Mouse (Mus musculus) 3134 (cell line): Measurements from ENCODE around the gene Depdc1b.

ENCODE experiments used
- DNase-seq: peaks from one replicate; pipeline ENCODE4 v3.0.0-alpha.2; 2011; ENCODE audit warnings: low spot score; ENCODE audit not compliant: insufficient read length; ENCODE audit errors: extremely low read depth

Depdc1b gene

DNA sequence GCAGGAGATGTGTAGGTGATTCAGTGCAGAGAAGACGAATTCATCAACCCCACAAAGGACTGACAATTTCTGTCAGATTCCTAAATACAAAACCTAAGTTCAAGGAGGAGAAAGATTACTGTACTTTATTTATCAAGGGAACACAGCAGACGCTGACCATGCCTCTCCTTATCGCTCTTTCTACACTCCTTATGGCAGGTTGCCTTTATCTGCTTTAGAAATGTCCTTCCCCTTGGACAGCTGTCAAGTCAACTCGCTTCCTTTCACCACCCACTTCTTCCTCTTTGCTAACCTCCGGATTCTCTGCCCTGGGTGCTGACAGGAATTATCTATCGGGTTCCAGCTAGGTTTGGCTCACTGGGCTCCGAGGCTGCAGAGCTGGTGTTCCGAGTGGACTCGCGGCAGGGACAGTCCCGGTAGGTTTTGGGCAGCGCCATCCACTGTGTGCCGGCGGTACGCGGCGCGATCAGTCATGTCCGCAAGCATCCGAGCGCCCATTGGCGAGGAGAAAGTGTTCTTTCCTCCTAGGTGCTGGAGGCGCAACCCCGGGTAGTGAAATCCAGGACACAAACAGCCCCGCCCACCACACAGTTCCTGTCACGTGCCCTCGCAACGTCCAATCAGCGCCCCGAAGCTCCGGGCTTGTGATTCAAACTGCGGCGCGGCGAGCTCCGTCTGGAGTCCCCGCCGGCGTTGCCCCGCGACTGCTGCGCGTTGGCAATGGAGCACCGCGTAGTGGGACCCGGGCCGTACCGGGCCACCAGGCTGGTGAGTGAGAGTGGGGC lies at the start of gene Depdc1b:
TSS of gene Depdc1b (plus strand) at position 631 of the 785 bp plus-strand sequence.
- DNase-seq: peak; percentile 93

DNA sequence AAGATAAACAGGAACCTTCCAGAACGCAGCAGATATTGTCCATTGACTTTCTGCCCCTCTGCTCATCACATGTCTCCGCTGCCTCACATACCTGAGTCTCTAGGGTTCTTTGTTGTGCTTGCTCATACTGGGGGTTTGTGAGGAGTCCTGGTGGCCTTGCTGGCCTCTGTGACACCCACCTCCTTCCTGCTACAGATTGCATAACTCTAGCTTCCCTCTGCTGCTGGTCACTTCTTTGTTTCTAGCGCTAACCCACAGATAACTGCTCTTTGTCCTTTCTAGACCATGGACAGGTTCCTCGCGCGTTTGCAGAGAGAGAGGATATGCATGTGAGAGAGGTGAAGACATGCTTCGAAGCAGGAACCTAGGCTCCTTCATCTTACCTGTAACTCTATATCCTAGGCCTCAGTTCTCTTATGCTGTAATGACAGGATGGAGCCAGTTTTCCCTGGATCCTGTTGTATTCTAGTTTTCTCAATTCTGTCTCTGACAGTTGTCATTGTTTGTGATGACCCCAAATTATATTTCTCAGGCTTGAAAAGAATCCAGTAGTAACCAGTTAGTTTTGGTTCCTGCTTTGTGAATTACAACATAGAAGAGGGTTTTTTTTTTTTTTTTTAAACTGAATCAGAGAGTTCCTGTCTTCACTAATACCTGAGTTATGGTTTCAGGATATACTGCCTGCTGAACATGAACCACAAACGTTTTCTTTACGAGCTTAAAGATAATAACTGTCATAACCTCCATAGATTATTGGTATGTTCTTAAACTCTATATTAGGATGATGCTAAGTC lies 48.1 kb upstream of the Depdc1b start:
- DNase-seq: no peak

DNA sequence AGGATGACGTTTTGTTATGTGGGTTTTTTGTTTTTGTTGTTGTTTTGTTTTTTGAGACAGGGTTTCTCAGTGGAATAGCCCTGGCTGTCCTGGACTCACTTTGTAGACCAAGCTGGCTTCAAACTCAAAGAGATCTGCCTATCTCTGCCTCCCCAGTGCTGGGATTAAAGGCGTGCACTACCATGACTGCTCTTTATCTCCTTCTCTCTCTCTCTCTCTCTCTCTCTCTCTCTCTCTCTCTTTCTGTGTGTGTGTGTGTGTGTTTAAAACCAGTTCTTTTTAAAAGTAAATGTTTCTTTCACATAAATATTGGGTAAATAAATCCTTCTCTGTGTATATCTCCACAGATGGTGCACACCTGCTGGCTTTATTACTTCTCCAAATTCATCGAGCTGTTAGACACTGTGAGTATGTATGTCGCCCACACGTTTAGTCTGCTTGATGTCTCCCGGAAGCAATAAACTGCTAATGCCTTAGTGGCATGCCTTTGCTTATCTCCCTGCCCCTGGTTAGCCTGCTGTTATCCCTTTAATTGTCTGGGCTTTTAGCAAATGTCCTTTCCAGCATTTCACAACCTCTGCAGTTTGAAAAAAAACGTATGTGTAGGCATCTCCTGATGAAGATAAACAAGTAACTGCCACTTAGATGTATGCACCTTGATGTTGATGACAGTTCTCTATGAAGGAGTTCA lies 44.5 kb upstream of the Depdc1b start:
- DNase-seq: no peak

DNA sequence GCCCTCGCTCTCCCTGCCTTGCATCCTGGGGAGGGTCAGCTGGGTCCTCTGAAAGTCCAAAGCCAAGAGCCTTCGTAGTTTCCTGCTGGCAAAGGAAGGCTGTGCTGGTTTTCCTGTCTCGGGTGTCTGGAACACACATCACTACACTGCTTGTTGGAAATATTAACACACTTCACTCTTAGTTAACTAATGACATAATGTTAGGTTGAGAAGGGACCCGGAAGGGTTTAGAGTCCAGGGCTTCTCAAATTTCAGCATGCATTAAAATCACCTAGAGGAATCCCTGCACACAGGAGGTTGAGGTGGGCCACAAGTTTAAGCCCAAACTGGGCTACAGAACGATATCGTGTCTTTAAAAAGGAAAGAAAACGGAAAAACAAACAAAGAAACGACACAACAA lies 43.8 kb upstream of the Depdc1b start:
- DNase-seq: no peak

DNA sequence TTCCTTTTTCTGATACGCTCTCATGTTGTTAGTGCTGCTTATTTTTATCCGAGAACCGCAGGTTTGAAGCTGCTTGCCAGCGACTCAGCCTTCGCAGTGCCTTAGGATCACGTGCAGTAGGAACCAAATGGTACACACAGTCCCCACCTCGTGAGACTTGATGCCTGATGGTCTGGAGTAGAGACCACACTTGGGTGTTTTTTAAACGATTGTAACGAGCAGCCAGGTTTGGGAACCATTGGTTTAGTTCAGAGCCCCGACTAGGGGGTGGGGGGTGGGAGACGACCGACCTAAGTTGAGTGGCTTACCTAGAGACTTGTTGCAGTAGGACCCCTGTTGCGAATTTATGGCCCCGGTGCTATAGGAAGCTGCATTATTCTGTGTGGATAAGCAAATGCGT lies 43.1 kb upstream of the Depdc1b start:
- DNase-seq: no peak

DNA sequence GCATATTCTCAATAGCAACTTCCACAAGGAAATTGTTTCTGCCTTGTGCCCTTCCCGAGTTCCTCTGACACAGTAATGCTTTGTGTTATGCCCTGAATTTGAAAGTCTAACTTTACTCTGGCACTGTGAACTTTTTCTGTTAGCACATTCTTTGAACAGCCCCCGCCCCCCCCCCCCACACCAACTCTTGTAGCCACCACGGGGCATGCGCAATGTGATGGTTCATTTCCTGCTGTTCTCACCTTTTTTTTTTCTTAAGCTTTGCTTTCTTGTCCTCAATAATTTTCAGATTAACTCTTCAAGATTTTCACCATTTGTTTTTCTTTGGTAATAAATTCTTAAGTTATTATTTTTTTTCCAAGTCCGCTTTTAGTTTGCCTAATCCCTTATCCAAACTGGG lies 42.7 kb upstream of the Depdc1b start:
- DNase-seq: no peak

DNA sequence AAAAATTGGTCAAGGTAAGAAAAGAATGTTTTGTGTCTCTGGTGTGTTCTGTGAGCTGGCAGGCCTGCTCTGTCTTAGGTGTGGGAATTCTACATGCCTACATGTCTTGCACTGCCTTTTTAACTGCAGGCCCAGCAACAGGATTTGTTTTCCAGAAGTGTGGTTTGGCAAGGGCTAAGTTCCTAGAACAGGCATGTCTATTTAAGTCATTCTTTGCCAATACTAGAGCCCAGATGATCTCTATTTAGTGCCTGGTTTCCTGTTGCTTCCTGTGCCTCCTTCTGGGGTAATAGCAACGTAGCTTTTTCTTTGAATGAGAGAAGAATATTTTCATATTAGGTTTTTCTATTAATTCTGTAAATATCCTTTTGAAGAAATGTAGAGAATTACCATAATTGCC lies 39.6 kb upstream of the Depdc1b start:
- DNase-seq: no peak

DNA sequence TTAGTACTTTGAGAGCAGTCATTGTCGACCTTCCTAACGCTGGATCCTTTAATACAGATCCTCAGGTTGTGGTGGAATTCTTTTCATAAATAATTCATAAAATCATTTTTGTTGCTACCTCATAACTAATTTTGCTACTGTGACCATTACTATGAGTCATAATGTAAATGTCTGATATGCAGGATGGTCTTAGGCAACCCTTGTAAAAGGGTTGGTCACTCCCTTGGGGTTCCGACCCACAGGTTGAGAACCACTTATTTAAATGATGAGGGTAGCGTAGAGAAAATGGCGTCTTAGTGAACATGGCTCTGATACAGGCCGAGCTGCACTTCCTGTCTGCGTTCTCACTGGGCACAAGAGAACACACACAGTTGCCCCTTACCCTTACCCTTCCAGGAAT lies 38.8 kb upstream of the Depdc1b start:
- no peak for DNase-seq

DNA sequence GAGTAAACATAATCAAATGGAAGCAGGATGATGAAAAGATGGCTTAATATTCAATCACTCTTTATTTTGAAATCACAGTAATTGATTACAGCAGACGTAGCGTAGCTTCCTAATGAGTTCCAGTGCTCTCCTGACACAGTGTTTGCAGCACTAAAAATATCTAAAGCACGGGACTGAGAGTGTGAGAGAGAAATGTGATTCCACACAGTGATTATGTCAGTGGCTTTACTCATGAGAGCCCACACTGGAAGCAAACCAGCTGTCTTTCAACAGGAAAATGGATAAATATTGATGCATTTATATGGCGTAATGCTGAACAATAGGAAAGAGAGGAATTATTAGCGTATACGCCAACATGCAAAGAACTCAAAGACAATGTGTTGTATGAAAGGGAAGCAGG lies 37.5 kb upstream of the Depdc1b start:
- DNase-seq: no peak

DNA sequence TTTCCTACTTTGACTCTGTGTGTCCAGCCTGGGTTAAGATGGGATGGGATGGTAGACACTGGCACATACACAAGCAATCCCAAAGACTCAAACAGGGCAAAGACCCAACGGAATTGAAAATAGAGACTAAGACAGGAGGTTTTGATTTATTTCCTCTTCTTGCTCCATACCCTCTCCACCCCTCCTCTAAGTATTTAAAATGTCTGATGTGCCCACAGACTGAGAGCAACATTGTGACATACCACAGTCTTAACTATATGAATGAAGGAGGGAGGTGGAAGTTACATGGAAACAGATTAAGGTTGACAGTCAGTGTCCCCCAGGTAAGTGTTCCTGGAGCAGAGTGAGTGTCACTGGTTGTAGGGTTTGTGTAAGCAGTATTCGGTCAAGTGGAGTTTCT lies 31.8 kb upstream of the Depdc1b start:
- DNase-seq: no peak

DNA sequence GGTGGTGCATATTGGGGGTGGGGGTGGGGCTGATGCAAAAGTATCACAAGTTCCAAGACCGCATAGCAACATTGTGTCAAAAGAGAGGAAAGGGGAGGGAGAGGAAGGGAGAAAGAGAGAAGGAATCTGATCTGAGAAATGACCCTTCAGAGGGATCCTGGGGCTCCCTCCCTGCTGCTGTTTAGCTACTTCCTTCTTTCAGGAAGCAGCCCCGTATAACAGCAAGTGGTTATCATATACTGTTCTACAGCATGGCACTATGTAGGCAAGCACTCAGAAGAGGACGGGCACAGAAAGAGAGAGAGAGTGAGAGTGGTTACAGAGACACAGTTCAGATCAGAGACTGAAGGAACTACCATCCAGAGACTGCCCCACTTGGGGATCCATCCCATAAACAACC lies 28.2 kb upstream of the Depdc1b start:
- no peak for DNase-seq

DNA sequence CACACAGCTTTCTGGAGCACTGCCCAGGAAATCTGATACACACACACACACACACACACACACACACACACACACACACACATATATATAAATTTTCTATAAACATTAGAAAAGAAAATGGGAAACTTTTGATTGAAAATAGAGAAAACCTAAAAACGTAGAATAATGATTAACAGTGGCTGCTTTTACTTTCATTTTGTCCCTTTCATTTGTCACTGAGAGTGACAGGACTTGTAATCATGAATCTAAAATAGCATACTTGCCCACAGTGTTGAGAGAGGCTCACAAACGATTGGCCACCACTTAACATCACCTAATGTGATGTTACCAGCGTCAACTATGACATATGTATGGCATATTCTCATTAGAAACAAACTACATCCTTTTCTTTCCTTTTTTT lies 26.7 kb upstream of the Depdc1b start:
- no peak for DNase-seq

DNA sequence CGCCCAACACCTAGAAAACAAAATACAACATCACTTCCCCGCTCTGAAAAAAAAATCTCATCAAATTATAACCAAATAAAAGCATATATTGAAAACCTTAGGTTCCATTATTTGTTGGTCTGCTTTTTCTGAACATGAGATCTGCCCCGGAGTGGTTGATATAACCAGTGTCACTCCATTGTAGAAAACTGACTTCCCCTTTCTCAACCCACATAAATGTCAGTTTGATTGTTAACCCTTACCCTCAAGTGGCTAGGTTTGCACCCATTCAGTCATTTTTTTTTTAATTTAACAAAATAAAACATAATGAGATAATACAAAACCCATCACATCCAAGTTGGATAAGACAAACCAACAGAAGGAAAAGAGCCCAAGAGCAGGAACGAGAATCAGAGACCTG lies 25.8 kb upstream of the Depdc1b start:
- no peak for DNase-seq

DNA sequence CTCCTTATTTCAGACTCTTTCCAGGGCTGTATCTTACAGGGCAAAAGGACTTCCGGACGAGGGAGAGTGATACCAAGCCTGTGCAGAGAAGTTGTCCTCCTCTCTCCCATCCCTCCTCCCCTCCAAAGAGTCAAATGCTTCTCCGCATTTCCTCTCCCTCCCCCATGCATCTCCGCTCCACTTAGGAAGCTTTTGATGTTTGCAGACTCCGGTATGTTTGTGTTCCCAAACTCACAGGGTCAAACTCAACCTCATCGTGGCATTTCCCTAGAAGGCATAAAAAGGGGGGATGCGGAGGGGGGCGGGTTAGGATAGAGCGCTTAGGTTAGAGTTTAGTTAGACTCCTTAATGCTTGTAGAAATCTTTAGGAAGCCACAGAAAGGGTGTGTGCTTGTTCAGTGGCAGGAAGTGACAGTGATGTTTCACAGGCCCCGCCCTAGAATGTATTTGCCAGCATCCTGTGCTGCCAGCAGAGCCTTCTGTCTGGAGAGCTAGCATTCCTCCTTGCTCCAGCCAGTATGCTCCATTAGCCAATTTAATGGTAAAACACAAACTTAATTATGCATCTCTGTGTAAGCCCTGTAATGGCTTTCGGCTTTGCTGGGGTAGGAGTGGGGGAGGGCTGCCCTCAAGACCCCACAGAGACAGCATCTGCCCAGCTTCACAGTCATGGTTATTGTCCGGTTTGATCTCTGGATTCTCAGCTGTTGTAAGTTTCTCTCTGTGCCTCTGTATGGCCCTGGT lies 18.6 kb upstream of the Depdc1b start:
- DNase-seq: no peak

DNA sequence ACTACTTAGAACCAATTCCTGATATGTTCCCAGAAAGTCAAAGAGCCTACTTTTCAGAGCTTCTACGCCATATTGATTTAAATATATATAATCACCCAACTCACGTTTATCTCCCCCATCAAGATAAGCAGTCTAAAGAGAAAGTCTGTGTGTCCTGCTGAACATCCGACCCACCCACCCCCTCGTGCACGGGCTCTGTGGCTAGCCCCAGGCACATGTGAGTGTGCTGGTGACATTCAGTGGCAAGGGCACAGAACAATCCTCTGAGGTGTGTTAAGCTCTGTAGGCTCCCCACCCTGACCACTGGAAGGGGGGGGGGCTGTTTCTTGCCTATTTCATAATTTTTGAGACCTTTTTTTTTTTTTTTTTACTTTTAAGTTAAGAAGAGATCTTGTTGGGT lies 17.9 kb upstream of the Depdc1b start:
- DNase-seq: no peak

DNA sequence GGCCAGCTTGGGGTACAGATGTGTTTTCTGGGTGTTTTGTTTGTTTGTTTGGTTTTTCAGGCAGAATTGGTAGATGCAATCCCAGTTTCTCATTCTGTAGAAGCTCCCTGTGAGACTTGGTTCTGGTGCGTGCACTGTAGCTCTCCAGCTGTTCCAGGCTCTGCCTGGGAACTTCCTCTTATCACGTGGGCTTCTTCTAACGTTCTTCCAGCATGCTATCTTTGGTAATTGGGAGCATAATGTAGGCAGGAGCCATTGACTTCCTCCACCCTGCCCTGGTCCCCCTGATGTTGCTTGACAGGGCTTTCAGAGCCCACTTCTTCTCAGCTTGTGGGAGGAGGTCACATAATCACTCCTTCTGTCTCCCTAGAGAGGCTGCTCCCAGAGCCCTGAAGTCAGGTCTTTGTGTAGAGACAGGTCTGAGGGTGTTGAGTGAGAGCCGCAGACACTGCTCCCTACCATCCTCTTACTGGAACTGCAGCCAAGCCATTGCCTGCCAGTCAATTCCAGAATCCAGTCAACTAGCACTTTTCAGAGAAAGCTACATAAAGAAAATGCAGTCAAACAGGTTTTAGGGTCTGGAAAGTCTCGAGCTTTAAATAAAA lies 15.7 kb upstream of the Depdc1b start:
- DNase-seq: no peak

DNA sequence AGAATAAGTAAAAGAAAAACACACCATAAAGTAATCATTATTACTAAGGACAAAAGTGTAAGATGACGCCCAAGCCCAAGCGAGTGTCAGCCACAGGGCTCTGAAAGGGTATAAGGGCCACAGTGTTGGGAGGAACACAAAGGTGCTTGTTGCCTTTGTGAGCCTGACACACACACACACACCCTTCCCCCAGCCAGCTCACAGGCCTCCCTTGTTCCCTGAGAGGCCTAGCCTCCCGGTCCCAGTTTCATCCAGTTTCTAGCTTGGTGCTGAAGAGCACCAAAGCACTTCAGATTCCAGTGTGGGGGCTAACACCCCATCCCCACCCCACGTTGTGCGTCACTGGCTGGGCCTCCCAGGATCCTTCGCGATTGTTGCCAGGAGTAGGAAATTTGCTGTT lies 14.7 kb upstream of the Depdc1b start:
- DNase-seq: no peak

DNA sequence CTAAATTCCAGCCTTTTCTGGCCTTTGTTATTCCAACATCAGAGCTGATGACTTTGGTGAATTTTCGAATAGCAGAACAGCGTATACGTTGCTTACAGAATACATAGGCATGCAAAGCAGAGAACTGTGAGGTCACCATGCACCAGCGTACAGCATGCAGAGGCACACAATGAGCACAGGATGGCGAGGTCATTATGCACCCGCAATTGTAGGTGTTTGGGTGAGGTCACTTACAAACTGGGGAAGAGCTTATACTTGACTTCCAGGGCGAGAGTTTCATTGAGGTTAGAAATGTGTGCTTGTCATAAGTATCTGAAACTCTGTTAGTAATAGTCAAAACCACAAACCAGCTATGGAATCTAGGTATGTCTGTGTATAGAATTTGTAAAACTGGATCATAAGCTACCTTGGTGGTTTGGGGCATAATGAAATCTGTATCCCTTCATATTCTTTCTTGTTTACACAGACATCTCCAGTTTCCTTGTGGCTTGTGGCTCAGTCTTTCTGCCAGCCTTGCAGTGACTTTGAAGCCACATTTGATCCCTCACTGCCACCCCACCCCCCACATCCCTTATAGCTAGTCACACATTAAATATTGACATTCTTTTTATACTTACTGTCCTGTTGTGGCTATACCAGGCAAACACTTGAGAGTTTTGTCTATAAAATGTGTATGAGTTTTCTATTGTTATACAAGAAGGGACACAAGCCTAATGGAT lies 13.0 kb upstream of the Depdc1b start:
- DNase-seq: no peak

DNA sequence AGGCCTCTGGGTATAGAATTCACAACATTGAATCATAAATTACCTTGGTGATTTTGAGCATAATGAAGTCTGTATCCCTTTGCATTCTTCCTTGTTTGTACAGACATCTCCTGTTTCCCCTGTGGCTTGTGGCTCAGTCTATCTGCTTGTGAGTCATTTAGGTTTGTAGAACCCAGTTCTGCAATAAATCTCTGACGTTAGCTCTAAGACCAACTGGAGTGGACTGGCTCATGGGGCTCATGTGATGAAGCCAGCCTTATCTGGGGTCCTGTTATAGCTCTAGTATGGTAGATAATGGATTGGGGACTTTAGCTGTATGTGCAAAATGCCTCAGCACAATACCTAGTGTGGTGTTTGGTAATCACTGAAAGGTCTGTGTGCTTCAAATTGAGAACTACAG lies 12.3 kb upstream of the Depdc1b start:
- DNase-seq: no peak

DNA sequence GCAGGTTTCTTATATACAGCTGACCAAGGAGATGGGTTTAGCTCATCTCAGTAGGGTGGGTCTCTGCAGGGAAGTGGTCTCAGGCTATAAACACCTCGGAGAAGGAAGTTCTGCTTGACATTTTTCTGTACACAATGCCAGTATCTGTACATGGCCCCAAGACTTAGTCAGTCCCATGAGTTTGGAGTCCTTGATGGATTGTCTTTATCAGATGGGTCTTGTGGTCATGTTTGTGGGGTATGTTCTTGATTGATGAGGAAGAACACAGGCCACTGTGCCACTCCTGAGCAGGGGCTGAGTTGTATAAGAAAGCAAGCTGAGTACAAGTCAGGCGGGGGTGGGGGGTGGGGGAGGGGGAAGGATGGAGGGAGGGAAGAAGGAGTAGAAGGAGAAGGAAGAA lies 11.5 kb upstream of the Depdc1b start:
- DNase-seq: no peak
